Mouse (Mus musculus) kidney, adult 9 months (tissue): Measurements from ENCODE around the gene Tsfm.
A peak's percentile ranks its signal among the peaks of the same experiment; 100 is the strongest.
"Not testable (repeated sequence)": the region's sequence is repeated elsewhere in the genome, so short reads cannot be mapped to it uniquely, and the experiment has no call there.

ENCODE experiments used
- DNase-seq: peaks from one replicate; pipeline ENCODE4 v3.0.0; 2022

The Tsfm gene

DNA sequence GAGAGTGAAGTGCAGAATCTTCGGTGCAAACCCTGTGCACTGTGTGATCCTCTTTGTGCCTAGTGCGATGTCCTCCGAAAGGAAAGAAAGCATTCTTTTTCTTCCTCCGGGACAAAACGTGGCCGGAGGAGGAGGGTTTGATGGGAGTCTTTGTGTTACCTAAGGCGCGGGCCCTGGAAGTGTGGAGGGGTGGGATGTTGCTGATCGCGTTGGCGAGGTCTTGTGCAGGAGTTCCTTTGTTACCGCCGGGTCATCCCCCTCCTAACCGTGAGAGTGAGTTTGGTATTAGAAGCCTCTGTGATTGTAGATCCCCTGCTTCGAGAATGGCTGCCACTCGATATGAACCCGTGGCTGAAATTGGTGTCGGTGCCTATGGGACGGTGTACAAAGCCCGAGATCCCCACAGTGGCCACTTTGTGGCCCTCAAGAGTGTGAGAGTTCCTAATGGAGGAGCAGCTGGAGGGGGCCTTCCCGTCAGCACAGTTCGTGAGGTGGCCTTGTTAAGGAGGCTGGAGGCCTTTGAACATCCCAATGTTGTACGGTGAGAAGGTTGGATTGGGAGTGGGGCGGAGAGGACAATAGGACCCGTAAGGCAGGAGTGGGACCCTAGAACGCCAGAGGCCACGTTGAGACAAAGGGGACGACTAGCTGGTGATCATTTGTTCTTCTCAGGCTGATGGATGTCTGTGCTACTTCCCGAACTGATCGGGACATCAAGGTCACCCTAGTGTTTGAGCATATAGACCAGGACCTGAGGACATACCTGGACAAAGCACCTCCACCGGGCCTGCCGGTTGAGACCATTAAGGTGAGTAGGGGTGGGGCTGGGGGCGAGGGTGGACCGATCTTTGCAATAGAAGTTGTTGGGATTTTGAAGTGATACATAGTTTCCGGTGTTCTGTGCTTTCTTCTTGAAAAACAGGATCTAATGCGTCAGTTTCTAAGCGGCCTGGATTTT is 33.6 kb upstream of the Tsfm start:
- DNase-seq: no peak

DNA sequence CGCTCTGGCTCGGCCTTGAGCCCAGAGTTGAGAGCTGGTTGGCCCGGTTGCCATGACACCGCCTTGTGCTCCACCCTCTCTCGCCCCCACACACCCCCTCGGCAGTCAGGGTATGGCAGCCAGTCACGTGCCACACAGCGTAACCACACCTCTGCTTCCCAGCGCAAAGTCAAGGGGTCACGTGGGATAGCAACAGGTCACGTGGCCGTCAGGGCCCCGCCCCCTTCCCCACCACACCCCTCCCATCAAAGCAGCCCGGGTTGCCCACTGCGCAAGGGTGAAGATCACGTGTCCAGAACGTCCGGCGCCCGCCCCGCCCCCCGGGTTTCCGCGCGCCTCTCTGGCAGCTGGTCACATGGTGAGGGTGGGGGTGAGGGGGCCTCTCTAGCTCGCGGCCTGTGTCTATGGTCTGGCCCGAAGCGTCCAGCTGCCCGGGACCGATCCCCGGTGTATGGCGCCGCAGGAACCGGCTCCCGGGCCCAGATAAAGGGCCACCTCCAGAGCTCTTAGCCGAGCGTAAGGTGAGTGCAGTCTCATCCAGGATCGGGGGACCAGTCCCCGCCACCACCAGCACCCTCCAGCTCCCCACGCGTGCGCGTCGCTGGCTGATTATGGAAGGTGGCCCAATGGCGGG is 32.7 kb upstream of the Tsfm start, which contains the start of gene Cdk4:
Gene Cdk4 (plus strand): TSS at position 296 of the 634 bp plus-strand sequence.
- DNase-seq: peak; percentile 99

DNA sequence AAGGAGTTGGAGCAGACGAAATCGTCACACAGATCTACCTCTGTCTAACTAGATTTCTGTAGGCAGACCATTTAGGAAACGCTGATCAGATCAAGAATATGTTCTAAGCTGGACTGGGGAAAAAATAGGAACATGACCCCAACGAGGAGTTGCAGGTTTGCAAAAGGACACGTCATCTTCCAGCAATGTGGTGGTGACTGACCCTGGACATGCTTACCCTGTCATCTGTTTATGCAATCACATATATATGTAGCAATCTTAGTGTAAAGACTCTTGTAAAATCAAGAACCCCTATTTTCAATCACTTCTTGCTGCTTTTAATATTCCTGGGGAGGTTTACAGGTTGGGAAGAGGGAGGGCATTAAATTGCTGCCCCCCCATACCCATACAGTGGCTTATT is 31.9 kb upstream of the Tsfm start:
- no peak for DNase-seq

DNA sequence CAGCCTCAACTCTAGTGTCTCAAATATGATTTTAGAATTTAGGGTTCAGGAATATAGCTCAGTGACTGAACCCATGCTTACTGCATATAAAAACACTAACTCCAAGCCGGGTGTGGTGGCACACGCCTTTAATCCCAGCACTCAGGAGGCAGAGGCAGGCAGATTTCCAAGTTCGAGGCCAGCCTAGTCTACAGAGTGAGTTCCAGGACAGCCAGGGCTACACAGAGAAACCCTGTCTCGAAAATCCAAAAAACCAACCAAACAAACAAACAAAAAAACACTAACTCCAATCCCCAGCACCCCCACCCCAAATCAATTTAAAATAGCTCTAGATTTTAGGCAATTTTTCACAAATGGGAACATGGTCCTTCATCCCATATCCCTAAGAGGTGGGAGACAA is 31.5 kb upstream of the Tsfm start:
- DNase-seq: not testable (repeated sequence)

DNA sequence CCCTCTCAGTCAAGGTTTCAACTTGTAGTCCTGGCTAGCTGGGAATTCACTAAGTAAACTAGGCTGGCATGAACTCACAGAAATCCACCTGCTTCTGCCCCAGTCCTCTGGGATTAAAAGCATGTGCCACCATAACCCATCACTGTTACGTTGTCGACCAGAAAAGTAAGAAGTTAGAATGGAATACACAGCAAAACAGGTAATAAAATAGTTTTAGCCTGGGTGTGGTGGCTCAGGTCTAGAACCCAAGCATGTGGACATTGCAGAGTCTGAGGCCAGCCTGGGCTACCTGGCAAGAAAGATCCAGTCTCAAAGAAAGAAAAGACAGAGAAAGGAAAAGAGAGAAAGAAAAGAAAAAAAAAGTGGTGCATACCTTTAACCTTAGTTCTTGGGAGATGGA is 30.9 kb upstream of the Tsfm start:
- DNase-seq: no peak

DNA sequence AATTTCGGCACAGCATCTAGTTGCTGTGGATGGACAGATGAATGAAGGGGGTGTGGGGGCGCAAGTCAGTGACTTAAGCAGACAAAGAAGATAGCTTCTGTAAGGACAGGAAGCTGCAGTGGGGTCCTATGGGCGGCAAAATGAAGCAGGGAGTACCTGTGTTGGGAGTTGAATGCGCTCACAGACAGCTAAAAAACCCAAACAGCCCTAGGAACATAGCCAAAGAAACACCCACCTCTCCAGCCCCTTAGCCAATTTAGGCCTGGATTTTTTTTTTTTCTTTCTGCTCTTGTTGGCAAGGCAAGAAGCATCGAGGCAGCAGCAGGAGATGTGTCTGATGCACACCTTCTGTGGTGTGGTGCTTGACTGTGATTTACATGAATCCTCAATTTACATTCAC is 30.4 kb upstream of the Tsfm start:
- no peak for DNase-seq

DNA sequence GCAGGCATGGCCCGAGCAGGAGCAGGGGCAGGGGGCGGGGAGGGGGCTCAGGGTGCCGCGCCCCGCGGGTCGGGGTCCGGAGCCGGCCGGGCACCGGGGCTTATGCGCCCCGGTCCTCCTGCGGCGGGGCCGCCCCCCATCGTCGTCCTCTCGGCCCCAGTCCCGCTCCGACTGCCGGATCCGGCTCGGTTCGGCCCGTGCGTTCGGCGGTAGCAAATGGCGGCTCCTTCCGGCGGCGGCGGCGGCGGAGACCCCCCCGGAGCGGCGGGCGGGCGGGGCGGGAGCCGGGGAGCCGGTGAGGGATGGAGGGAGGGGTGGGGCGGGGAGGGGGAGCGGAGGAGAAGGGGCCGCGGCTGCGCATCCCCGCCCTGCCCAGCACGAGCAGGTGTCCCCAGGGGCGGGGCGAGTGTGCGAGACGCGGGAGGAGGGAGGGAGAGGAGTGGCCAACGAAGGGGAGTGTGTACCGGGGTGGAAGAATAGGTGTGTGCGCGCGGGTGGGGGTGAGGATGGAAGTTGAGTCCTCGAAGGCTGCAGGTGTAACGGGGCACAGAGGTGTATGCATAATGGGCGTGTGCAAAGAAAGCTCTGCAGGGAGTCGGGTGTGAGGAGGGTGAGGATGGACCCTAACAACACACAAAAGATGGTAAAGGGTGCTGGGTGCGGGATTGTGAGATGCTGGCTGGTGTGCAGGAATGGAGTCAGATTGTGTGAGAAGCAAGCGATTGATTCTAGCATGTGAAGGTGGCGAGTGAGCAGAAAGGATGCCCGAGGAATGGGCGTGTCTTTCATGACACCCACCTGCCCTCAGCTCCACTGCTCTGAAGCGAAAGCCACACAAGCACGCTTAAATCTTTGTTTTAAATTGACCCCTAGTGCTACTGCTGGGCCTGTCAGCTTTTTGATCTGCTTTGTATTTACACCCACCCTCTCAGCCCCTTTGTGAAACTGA is 29.6 kb upstream of the Tsfm start, which contains the start of gene March9:
Gene March9 (minus strand): TSS at position 217 of the 949 bp plus-strand sequence.
- peak; percentile 84 for DNase-seq

DNA sequence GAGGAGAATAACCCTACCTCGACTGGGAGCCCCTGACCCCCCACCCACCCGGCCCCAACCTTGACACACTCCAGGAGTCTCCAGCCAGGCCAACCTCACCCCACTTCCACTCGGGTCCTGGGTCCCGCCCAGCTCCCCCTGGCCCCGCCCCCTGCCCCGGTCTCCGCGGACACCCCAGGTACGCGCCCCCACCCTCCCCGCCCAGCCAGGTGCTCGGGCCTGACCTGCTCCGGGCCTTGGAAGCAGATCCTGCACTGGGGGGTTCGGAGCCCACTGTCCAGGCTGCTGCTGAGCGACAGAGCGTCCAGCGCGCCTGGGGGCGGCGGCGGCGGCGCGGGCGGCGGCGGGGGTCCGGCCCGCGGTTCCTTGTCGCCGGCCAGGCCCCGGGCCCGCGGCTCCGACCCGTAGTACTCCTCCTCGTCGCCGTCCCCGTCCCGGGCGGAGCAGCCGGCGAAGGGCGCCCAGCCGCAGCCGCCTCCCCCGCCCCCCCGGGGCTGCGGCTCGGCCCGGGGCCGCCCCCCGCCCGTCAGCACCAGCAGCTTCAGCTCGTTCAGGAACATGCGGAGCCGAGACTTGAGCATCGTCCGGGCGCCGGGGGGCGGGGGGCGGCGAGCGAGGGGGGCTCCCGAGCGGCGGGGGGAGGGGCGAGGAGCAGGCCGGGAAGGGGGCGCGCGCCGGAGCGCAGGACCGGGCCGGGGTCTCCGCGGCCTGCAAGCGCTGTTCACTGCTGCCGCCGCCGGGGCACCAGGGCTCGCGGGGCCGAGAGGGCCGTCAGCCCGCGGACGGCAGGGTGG is 28.7 kb upstream of the Tsfm start:
- DNase-seq: no peak

DNA sequence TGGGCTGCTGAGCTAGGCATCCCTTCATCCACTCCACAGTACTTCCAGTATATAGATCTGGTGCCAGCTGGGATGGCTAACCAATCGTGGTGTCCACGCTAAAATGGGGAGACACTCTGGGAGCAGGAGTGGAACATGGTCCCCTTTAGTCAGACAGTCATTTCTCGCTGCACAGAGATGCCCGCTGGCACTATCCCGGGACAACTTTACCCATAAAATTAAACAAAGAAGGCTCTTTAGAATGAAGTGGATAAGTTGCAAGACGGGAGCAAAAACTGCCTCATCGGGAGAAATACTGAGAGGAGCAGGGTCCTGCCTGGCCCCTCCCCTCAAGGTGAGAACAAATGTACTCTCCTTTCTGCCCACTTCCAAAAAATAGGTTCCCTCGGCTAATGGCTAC is 28.1 kb upstream of the Tsfm start:
- no peak for DNase-seq

DNA sequence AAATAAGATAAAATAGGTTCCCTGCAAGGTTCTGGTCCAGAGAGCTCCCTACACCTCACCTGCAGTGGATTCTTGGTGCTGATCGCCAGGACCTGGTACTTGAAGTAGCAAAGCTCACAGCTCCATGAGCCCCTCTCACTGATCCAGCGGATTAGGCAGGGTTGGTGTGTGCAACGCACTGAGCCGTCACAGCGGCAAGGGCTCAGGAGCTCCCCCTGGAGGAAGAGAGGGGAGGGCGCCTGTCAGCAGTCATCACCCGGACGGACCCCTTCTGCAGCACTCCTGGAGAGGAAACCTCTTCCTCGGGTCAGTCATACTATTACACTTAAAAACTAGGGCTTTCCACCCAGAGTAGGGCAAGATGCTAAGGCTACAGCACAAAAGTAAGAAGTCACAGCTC is 27.5 kb upstream of the Tsfm start:
- peak; percentile 78 for DNase-seq

DNA sequence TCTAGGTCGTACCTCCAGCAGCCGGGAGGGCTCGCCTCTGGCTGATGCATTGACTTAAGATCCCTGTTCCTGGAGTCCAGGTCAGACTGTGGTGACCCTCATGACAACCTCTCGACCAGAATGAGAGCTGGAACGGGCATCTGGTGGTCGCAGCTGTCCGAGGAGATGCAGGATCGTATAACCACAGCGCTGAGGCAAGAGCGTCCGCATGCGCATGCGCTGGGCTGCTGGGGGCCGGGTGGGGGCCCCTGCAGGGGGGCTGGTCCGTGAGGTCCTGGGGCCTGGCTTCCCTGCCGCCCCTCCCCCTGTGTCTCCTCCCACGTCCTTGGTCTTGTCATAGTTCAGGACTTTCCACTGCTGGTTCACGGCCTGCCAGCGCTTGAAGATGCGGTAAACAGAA is 25.9 kb upstream of the Tsfm start:
- DNase-seq: no peak

DNA sequence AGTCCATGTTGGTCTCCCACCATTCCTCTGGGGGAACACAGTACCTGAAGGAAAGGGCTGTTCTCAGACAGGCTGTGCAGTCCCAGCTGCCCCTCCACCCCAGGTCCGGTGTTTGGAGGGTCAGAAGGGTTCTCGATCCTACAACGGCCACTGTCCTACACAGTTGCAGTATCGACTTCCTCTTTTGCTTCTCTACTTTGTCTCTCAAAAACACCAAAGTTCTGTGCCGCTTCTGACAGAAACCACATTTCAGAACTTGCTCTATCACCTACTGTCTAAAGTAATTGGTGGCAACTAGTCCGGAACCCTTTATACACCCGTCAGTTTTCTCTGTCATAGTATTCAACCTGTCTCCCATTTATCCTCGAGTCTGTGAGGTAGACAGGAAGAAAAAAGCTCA is 24.8 kb upstream of the Tsfm start:
- no peak for DNase-seq

DNA sequence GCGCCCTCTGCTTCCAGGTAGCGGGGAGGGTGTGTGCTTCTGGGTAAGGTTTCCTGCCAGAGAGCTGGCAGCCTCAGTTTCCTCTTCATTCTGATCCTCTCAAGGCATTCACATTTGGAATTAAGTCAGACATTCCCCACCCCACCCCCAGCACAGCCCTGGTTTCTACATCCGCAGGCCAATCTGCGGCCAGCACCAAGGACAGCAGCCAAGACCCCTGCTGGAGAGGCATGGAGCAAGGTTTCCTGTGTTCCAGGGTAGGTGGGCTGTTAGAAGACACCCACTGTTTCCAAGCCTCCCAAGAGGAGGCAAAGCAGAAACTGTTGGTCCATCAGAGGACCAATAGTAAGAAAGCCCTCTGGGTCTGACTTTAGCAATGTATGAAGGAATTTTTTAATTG is 24.0 kb upstream of the Tsfm start:
- DNase-seq: no peak

DNA sequence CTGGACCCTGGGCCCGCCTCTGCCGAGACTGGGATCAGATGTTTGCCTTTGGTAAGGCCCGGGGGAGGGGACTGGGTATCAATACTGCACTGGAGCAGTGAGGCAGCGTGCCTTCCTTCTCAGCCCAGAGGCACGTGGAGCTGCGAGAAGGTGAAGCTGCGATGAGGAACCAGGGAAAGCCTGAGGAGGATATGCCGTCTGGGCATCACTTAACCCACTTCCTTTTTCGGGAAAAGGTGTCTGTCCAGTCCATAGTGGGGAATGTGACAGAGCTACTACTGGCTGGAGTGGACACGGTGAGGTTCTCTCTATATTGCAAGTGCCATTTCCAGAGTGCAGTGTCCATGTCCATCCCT is 19.5 kb upstream of the Tsfm start:
- DNase-seq: no peak

DNA sequence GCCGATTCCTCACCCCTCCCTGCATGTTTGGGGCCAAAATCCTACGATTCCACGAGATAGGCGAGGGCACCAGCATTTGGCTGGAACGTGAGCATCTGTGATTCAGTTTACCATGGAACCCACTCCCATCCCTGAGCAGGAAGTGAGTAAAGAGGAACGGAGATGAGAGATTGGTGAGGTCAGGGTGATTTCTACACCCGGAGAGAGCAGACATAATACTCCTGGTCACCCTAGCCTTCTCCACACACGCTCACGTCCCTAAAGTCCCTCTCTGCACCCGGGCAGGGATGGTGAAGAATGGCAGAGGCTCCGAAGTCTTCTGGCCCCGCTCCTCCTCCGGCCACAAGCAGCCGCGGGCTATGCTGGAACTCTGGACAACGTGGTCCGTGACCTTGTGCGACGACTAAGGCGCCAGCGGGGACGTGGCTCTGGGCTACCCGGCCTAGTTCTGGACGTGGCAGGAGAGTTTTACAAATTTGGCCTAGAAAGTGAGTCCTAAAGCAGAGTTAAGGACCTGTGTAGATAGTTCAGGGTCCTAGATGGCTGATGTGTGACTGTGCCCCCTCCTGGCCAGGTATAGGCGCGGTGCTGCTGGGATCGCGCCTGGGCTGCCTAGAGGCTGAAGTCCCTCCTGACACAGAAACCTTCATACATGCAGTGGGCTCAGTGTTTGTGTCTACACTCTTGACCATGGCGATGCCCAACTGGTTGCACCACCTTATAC is 18.9 kb upstream of the Tsfm start:
- peak; percentile 53 for DNase-seq

DNA sequence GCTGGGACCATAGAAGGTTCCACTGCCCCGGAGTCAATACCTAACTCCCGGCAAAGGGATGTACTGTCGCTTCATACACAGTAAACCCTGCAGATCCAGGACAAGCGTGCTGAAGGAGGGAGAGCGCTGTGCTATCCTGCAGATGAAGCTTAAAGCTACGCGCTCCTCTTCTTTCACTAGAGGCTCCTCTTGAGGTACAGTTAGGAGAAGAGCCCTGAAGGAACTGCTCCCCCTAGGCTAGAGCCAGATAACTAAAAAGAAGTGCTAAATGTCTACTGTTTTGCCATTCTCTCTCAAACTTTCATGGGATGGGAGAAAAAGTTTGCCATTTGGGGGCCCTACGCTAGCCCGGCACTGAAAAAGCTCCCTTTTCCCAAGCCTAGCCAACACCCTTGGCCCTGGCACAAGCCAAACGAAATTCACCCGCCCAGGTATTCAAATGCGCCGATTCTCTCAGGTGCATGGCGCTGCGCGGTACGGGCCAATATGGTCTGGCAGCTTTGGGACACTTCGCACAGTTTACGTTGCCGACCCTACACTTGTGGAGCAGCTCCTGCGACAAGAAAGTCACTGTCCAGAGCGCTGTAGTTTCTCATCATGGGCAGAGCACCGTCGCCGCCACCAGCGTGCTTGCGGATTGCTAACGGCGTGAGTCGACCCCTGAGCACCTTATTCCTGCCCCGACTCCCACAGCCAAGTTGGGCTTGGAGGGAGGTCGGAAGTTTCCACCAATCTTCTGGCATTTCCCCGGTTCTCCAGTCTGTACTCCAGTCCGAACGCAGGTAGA is 18.2 kb upstream of the Tsfm start:
- DNase-seq: no peak

DNA sequence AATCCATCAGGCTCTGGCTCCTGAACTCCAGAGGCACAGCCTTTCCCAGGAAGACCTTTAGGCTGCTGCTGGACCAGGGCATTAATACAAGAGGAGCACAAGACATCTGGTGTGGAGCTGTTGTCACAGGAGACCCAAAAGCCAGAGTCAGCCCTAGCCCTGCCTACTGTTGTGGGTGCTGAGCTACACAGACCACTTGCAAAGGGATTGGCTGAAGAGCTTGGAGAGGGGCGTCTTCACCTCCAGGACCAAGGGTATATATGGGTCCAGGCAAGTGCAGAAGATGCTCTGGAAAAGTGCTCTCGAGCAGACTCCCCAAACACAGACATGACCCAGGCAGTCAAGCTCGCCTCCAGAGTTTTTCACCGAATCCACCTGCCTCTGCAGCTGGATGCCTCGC is 17.3 kb upstream of the Tsfm start, which contains the start of gene Cyp27b1:
Gene Cyp27b1 (plus strand): TSS at position 297 of the 400 bp plus-strand sequence.
- DNase-seq: no peak

DNA sequence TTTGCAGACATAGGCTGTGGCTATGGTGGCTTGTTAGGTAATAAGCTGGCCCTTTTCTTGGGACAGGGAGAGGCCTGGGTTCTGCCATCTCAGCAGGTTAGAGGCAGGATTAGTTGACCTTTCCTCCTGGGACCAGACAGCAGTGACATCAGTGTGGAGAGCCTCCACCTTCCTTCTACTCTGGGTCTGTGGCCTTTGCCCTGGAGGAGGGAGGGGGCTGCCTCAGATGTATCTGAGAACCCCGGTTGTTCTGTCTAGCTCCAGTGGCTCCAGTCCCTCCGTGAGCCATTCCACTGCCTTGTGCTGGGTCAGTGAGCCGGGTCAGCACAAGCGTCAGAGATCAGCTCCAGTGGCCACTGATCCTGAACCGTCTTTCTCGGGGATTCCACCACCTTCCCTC is 12.5 kb upstream of the Tsfm start:
- peak; percentile 96 for DNase-seq

DNA sequence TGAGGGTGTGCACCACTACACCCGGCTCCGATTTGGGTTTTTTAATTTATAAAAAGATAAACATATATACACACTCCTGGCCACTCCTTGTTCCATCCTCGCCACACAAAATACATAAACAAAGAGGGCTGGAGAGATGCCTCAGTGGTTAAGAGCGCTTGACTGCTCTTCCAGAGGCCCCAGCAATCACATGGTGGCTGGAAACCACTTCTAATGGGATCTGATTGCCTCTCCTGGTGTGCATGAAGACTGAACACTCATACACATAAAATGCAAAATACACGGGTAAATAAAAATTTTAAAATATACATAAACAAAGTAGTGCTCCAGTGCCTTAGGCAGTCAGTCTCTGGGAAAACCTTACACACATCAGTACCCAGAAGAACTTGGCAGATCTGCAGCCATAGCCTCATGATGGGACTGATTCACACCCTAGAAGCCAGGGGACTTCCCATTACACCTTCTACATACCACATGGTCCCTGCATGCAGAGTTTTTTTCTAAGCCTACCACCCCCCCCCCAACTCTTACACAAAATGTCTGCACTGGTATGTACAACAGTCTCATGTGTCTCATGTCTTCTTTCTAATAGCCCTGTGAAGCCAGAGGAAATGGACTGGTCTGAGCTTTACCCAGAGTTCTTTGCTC is 12.0 kb upstream of the Tsfm start:
- DNase-seq: no peak

DNA sequence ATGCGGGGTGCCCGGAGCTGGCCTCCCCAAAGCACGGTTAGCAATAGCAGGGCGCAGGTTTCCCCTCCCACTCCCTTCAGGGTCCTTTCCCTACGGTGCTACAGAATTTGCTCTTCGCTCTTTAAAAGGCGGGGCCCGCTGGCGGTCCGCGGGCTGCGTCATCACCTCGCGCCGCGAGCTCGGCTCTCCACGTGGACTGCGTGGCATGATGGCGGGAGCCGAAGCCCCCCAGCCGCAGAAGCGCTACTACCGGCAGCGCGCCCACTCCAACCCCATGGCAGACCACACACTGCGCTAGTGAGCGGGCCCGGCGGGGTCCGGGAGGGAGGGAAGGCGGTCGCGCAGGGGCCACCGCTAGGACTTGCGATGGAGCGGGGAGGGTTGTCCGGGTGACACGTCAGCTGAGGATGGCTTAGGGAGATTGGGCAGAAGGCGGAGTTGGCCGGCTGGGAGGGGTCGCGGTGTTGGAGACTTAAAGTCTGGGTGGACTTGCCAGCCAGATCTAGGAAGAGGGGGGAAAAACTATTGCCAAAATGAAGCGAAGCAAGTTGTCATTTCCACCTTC is 11.2 kb upstream of the Tsfm start:
- peak; percentile 91 for DNase-seq
